Mouse (Mus musculus): ENCODE measurements around the gene Slc17a6.
"Not testable (repeated sequence)": the region's sequence is repeated elsewhere in the genome, so short reads cannot be mapped to it uniquely, and the experiment has no call there.

Slc17a6 gene

DNA sequence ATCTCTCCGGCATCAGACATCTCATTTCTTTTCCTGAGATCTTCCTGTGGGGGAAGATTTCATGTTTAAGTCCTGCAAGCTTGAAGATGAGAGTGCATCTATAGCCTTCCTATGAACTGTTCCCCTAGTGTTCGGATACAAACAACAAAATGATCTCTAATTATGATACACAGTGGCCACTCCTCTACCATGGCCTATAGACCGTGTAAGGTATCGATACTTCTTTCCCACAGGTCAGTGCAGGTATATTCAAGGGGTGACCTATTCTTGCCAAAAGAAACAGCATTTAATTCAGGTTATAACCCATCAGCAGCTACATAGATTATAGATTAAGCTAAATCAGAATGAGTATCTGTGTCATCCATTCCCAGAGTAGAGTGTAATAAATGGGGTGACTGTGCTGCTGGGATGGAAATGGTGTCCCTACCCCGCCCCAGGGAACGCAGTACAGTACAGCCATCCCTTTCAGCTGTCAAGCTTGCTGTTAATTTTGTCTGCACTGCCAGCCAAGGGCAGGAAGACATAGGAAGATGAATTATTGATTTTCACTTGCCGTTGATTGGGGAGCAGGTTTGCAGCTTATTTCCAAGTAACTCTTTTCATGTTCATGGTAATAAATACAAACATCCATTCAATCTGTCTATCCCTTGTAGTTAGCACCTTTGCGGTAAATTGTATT lies 71.9 kb downstream of the Slc17a6 start:
- DNase-seq (ENCODE audit: low spot score): no peak

DNA sequence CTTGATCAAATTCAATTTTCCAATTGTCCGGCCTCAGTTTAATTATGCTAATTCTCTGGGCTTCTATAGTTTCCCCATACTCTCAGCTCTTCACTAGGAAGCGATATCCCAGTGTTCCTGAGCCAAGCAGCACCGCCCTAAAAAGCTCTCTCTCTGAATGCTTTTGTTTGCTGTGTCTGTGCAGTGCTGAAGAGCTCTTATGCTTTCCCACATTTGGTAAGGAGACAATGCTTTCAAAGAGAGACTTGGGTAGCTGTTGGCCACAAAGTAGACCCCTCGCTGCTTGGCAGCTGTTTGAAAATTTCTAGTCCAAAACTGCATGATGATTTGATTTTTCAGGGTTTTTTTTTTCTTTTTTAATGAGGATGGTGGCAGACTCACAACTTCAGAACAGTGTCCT lies 72.6 kb downstream of the Slc17a6 start:
- no peak for DNase-seq (ENCODE audit: low spot score)

DNA sequence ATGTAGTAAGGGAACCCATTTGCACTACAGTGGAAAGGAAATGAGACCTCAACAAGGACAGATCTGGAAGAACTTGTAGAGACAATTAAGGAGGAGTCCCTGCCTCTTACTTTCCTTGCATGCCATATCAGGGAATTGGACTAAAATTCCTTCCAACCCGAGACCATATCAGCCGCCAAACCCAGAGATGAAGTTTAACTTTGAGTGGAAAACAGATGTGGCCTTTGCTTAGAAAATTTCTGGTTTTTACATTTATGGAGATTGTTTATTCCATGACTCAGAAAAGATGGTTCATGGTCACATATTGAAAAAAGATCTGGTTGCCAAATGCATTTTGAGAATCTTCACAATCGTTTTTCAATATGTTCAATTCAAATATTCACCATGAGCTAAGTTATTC lies 87.7 kb downstream of the Slc17a6 start:
- DNase-seq (ENCODE audit: low spot score): no peak

DNA sequence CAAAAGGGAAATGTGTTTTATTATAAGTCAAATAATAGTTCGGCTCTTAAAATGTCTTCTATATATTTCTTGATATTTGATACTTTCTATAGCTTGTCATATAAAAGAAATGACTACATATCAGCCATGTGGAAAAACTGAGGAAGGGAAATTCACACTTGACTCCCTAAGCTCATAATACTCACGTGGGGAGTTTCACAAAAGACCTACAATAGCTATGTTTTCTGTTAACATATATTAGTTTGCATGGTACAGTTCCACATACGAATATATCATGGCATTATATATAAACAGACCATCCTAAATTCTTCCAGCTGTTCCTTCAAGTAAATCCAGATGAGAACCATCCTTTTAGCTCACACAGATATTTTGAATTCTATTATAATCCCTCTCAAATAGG lies 88.5 kb downstream of the Slc17a6 start:
- not testable (repeated sequence) for DNase-seq (ENCODE audit: low spot score)

DNA sequence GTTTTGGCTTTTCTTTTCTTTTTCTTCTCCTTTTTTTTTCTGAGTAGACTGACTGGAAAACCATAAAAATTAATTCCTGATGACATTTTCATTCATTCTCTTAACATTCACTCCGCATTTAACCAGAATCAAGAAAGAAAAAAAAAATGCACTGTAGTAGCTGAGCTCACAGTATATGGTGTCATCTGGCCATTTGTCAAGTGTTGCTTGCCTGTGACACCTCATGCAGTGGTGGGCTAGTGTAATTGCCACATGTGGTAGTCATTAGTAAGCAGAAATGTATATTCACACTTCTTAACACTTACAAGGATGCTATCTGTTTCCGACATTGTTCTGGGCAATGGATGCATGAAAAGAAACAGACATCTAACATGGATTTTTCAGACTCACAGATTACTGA lies 94.0 kb downstream of the Slc17a6 start:
- no peak for DNase-seq (ENCODE audit: low spot score)
